Comparison of ENCODE assay signal across 20 mouse cellular contexts in the genomic region with DNA sequence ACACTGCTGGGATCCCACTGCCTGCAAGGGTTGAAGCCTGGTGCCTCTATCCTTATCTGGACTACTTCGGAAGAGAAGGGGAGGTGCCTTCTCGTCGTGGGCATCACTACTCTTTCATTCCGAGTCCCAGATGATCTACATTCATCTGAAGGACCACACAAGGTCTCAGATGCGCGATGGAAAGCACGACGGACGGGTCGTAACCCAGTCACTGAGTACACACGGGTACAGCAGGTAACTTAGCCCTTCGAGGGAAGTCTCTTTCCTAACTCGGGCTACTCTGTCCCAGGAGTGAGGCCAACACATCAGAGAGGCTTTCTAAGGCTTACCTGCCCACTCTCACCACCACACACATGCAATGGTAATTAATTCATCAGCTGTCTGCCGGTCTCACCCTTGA. TPM values are rescaled to one million over a fixed set of nuclear protein-coding genes. Genes with fewer than 3 reads are reported as not detected.
A peak's percentile ranks its signal among the peaks of the same experiment; 100 is the strongest.
DNase-seq lines count a peak whose midpoint lies in the region; ATAC-seq and TF ChIP-seq lines count a peak whose summit lies in the region.
"Had no signal": no experiment of that assay in that cellular context is flagged by ENCODE, and none has a peak within 500 bp of the region (broad histone marks: within the 10 kb centered on the region; RNA-seq: fewer than 3 reads in every experiment).

No protein-coding gene starts in this region.

- no peaks in the 10 kb centered on the region for H3K9me3 ChIP-seq in forebrain, embryonic 11.5 days (ENCODE audit: control insufficient read depth, low read length)
- H3K9me3 ChIP-seq in forebrain, postnatal 0 days (ENCODE audit: low read length), result no peaks in the 10 kb centered on the region
- H3K9me3 ChIP-seq in heart, embryonic 12.5 days (replicated peaks), result no peaks in the 10 kb centered on the region
- no peaks in the 10 kb centered on the region for H3K9me3 ChIP-seq in neural tube, embryonic 13.5 days
- H3K9me3 ChIP-seq: embryonic facial prominence, embryonic 15.5 days; forebrain, embryonic 12.5 days; heart, embryonic 15.5 days; hindbrain, embryonic 12.5 days had no signal

- no peak overlapping the region for H3K4me3 ChIP-seq in forebrain, embryonic 11.5 days (ENCODE audit: low read depth, low read length)
- no peak overlapping the region for H3K4me3 ChIP-seq in forebrain, postnatal 0 days (ENCODE audit: low read depth, low read length)
- no peak overlapping the region for H3K4me3 ChIP-seq in heart, adult 2 months
- no peak overlapping the region for H3K4me3 ChIP-seq in heart, embryonic 12.5 days
- no peak overlapping the region for H3K4me3 ChIP-seq in neural tube, embryonic 13.5 days
- H3K4me3 ChIP-seq: embryonic facial prominence, embryonic 15.5 days; erythroblast, embryonic 14.5 days; forebrain, embryonic 12.5 days; heart, embryonic 15.5 days; hindbrain, embryonic 12.5 days had no signal

- H3K79me2 ChIP-seq in heart, adult 2 months (replicated peaks; ENCODE audit: control insufficient read depth, insufficient read depth, low read length), result no peaks in the 10 kb centered on the region

- H3K27me3 ChIP-seq in forebrain, embryonic 11.5 days (ENCODE audit: control insufficient read depth, insufficient read depth, low read length), result peaks cover 2% of the 10 kb centered on the region; the same call in 1 of the 2 replicates
- no peaks in the 10 kb centered on the region for H3K27me3 ChIP-seq in forebrain, postnatal 0 days (ENCODE audit: insufficient read depth, low read length)
- H3K27me3 ChIP-seq in heart, adult 2 months (ENCODE audit: control insufficient read depth, insufficient read depth, low read length), result no peaks in the 10 kb centered on the region
- no peaks in the 10 kb centered on the region for H3K27me3 ChIP-seq in heart, embryonic 12.5 days (replicated peaks)
- H3K27me3 ChIP-seq in neural tube, embryonic 13.5 days, result no peaks in the 10 kb centered on the region
- H3K27me3 ChIP-seq: embryonic facial prominence, embryonic 15.5 days; heart, embryonic 15.5 days had no signal

- H3K36me3 ChIP-seq in forebrain, embryonic 11.5 days (ENCODE audit: control insufficient read depth, insufficient read depth, low read length), result no peaks in the 10 kb centered on the region
- no peaks in the 10 kb centered on the region for H3K36me3 ChIP-seq in forebrain, postnatal 0 days (ENCODE audit: insufficient read depth)
- H3K36me3 ChIP-seq in heart, adult 2 months (ENCODE audit: control insufficient read depth, insufficient read depth, low read length), result no peaks in the 10 kb centered on the region; the same call in 1 of the 2 replicates
- no peaks in the 10 kb centered on the region for H3K36me3 ChIP-seq in heart, embryonic 12.5 days
- no peaks in the 10 kb centered on the region for H3K36me3 ChIP-seq in neural tube, embryonic 13.5 days
- H3K36me3 ChIP-seq: embryonic facial prominence, embryonic 15.5 days; forebrain, embryonic 12.5 days; heart, embryonic 15.5 days; hindbrain, embryonic 12.5 days had no signal

- intact Hi-C loops in heart, adult 2 months (cut with DNase I), result loop anchor here (5.0 kb wide), 1 partner anchor 215 kb away; no protein-coding TSS in a partner anchor

- ATAC-seq in forebrain, embryonic 11.5 days (replicated peaks; ENCODE audit: low FRiP score), result no peak
- ATAC-seq in forebrain, postnatal 0 days, result no peak
- no peak for ATAC-seq in heart, embryonic 12.5 days (ENCODE audit: insufficient number of reproducible peaks, low FRiP score)
- ATAC-seq in neural tube, embryonic 13.5 days (ENCODE audit: low read depth), result 0 out of 2 replicates have a peak, but pooled peaks have one; percentile 23
- ATAC-seq: CD4-positive, CD25-positive, alpha-beta regulatory T cell, adult 4 months; hindbrain, embryonic 16.5 days had no signal

- TF ChIP-seq POLR2A in heart, adult 2 months (IDR thresholded peaks at IDR 0.05; ENCODE audit: insufficient read depth, low read depth, low read length), result no peak

- TF ChIP-seq CTCF in forebrain, postnatal 0 days (IDR thresholded peaks at IDR 0.05; ENCODE audit: low read depth), result no peak
- no peak for TF ChIP-seq CTCF in heart, adult 2 months (IDR thresholded peaks at IDR 0.05)

- no peak overlapping the region for H3K4me2 ChIP-seq in forebrain, embryonic 11.5 days (ENCODE audit: low read depth, low read length, severe bottlenecking)
- H3K4me2 ChIP-seq in forebrain, postnatal 0 days (ENCODE audit: low read depth), result no peak overlapping the region
- H3K4me2 ChIP-seq in heart, embryonic 12.5 days, result no peak overlapping the region
- H3K4me2 ChIP-seq in neural tube, embryonic 13.5 days, result no peak overlapping the region
- H3K4me2 ChIP-seq: embryonic facial prominence, embryonic 15.5 days; forebrain, embryonic 12.5 days; heart, embryonic 15.5 days; hindbrain, embryonic 12.5 days had no signal

- DNase-seq in forebrain, embryonic 11.5 days (ENCODE audit: low spot score), result peak; percentile 47
- DNase-seq in forebrain, postnatal 0 days, result no peak
- no peak for DNase-seq in heart, adult 2 months
- no peak for DNase-seq in neural tube, embryonic 10.5 days (ENCODE audit: extremely low spot score, low spot score)
- DNase-seq in left cerebral cortex, adult 8-10 months (ENCODE audit: low spot score in 2 of 2), result no peak
- DNase-seq: B cell, adult 2 months; cerebellum, adult 11 months; cerebellum, adult 8-10 months; cerebellum, postnatal 14 days; embryo, embryonic 11 days; kidney, adult 11 months had no signal

- no peak overlapping the region for H3K9ac ChIP-seq in forebrain, embryonic 11.5 days (ENCODE audit: low read length)
- no peak overlapping the region for H3K9ac ChIP-seq in forebrain, postnatal 0 days
- H3K9ac ChIP-seq in heart, adult 2 months (ENCODE audit: low read depth, low read length), result peak overlapping the region; percentile 33; the same call in 1 of the 2 replicates
- H3K9ac ChIP-seq in heart, embryonic 12.5 days, result no peak overlapping the region
- no peak overlapping the region for H3K9ac ChIP-seq in neural tube, embryonic 13.5 days
- H3K9ac ChIP-seq: embryonic facial prominence, embryonic 15.5 days; forebrain, embryonic 12.5 days; heart, embryonic 15.5 days; hindbrain, embryonic 12.5 days had no signal

- no peak for TF ChIP-seq EP300 in heart, adult 2 months (IDR thresholded peaks at IDR 0.05; ENCODE audit: insufficient read depth, low read depth, low read length)

- H3K4me1 ChIP-seq in forebrain, embryonic 11.5 days (replicated peaks; ENCODE audit: control insufficient read depth, insufficient read depth, low read length), result no peaks in the 10 kb centered on the region
- peaks cover 2% of the 10 kb centered on the region; the same call in 1 of the 2 replicates for H3K4me1 ChIP-seq in forebrain, postnatal 0 days (ENCODE audit: insufficient read depth)
- H3K4me1 ChIP-seq in heart, adult 2 months (ENCODE audit: control insufficient read depth, insufficient read depth, low read length), result peaks cover 18% of the 10 kb centered on the region
- peaks cover 48% of the 10 kb centered on the region for H3K4me1 ChIP-seq in heart, embryonic 12.5 days (replicated peaks)
- peaks cover 51% of the 10 kb centered on the region for H3K4me1 ChIP-seq in neural tube, embryonic 13.5 days (replicated peaks)

- no peak overlapping the region for H3K27ac ChIP-seq in forebrain, embryonic 11.5 days (ENCODE audit: low read depth, low read length)
- H3K27ac ChIP-seq in forebrain, postnatal 0 days (ENCODE audit: low read depth, low read length), result no peak overlapping the region
- H3K27ac ChIP-seq in heart, adult 2 months, result peak overlapping the region; percentile 95
- H3K27ac ChIP-seq in heart, embryonic 12.5 days (ENCODE audit: poor library complexity, severe bottlenecking), result no peak overlapping the region
- peak overlapping the region; percentile 74 for H3K27ac ChIP-seq in neural tube, embryonic 13.5 days (replicated peaks)
- H3K27ac ChIP-seq: embryonic facial prominence, embryonic 15.5 days; forebrain, embryonic 12.5 days; hindbrain, embryonic 12.5 days had no signal

- WGBS in forebrain, embryonic 11.5 days, result 92% methylated on average over 14 of the region's 14 CpGs
- WGBS in forebrain, postnatal 0 days, result 93% methylated on average over 14 of the region's 14 CpGs
- 77% methylated on average over 14 of the region's 14 CpGs for WGBS in heart, adult 2 months
- 69% methylated on average over 14 of the region's 14 CpGs for WGBS in heart, embryonic 12.5 days
- WGBS in neural tube, embryonic 13.5 days, result 83% methylated on average over 14 of the region's 14 CpGs

RNA-seq across cellular contexts. Expression of a gene that starts 6.8 kb away (rescaled TPM):
- 15.7 and 16.6 TPM in 2 replicates for polyA plus RNA-seq in forebrain, embryonic 11.5 days (2014; fragmentation: Nextera tagmentation; extraction: Ambion mirVana)
- 8.3 and 10.8 TPM in 2 replicates for total RNA-seq in forebrain, postnatal 0 days (2014; rRNA removed)
- 8.5 and 10.3 TPM in 2 replicates for polyA plus RNA-seq in forebrain, postnatal 0 days (2015; fragmentation: Nextera tagmentation; extraction: Ambion mirVana)
- total RNA-seq in heart, adult 2 months (2021), result 10 to 100 TPM in 1 of 2 experiments, 1 to 10 TPM in 1; 9.9 to 10.3 TPM
- polyA plus RNA-seq in heart, adult 2 months (2012; rRNA removed), result 15.1 and 15.7 TPM in 2 replicates
- 8.0 and 10.5 TPM in 2 replicates for polyA plus RNA-seq in heart, embryonic 12.5 days (2016; fragmentation: Nextera tagmentation; extraction: Ambion mirVana)
- 12.4 and 14.8 TPM in 2 replicates for polyA plus RNA-seq in neural tube, embryonic 13.5 days (2015; fragmentation: Nextera tagmentation; extraction: Ambion mirVana)
- 10 to 100 TPM in 1 of 4 experiments, 1 to 10 TPM in 3; 8.2 to 11.0 (median 9.0) TPM for total RNA-seq in left cerebral cortex, adult 8-10 months (2022)

Comparison
In these comparisons a context has a peak if more than half of its experiments do, and no peak if none do; other contexts are left out.
1. H3K27ac ChIP-seq: peak in heart, adult 2 months (single experiment) and neural tube, embryonic 13.5 days (single experiment); none in forebrain, embryonic 11.5 days (single experiment), forebrain, postnatal 0 days (single experiment) and heart, embryonic 12.5 days (single experiment).